Mouse (Mus musculus) E14TG2a.4 (cell line): ENCODE measurements around the gene Wdr90.

ENCODE experiments used
- CTCF ChIP-seq: conservative IDR thresholded peaks from 2 replicates; pipeline ENCODE4 v1.5.1; 2014; ENCODE audit warnings: low read length
- POU5F1 ChIP-seq: IDR thresholded peaks from 2 replicates; pipeline ENCODE4 v1.6.1; 2014; ENCODE audit warnings: low read length, borderline replicate concordance

GRCm38 (mm10) chr17:25873405-25874147 is 12.3 kb upstream of the Wdr90 start:
- TF ChIP-seq CTCF (no peak), POU5F1 (no peak)
